Mouse (Mus musculus): ENCODE results near the gene Obp2a. TPM values are rescaled to one million over a fixed set of nuclear protein-coding genes. Genes with fewer than 3 reads are reported as not detected.

Obp2a gene
- polyA plus RNA-seq (2017; shearing (Covaris generic)), result not detected

DNA sequence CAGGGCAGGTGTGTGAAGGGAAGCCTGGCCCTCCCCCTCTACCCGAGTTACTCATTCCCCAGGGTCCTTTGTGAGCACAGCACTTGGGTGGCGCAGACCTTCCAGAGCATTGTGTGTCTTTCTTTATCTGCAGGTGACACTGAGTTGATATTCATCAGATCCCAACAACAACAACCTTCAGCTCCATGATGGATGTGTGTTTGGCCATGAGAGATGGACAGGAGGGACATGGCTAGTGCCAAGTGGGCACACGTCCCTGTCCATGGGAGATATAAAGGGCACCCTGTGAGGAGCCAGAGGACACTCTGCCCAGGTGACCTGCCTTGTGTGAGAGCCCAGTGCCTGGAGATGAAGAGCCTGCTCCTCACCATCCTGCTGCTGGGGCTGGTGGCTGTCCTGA, at the start of gene Obp2a:
Obp2a (plus strand) TSS at position 301 of the 400 bp plus-strand sequence.

DNA sequence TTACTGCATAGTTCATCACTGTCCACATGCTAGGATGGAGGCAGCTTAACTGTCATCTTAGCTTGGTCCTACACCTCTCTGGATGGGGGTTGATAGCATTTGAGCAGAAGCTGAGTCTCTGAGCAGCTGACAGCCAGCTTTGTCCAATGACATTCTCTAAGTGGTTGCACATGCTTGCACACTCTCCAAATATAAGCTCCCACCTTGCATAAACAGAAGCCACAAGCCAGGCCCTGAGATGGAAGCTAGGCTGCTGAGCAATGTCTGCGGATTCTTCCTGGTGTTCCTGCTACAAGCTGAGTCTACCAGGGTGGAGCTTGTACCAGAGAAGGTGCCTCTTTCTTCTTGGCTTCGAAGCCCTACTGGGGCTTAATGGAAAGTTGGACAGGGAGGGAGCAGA, 46.9 kb upstream of the Obp2a start, which contains the start of gene Lcn8:
Lcn8 (plus strand) TSS at position 219 of the 400 bp plus-strand sequence.

DNA sequence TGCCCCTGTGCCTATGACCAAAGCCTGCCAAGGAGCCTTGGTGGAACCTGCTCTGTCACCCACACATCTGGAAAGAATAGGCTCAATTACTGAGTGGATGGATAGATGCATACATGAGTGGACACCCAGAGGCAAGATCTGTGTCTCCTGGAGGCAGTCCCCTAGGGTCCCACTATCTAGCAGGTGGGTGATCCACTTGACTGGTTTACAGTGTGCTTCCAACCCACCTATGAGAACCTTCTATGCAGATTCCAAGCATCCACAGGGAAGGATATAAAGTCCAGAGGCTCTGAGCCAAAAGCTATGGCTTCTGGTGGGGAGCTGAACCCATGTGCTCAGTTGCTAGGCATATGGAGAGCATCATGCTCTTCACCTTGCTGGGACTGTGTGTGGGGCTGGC, 42.2 kb upstream of the Obp2a start, which contains the start of gene Lcn5:
Lcn5 (plus strand) TSS at position 301 of the 400 bp plus-strand sequence.

DNA sequence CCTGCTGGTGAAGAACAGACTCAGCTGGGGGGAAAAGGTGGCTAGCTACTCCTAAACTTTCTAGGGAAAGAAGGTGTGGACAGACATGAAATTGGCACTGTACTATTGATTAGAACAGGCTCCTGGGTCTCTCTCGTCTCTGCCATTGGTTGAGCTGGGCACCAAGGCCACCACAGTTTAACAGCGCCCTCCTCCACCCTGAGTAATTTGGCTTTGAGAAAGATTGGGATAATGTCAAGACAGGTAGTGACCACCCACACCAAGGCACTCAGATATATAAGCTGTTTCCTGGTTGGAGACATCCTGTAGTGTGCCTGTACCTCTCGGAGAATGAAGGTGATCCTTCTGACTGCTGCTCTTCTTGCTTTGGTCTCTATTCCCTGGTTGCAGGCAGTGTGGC, 23.4 kb upstream of the Obp2a start, which contains the start of gene Lcn6:
Lcn6 (plus strand) TSS at position 301 of the 400 bp plus-strand sequence.

DNA sequence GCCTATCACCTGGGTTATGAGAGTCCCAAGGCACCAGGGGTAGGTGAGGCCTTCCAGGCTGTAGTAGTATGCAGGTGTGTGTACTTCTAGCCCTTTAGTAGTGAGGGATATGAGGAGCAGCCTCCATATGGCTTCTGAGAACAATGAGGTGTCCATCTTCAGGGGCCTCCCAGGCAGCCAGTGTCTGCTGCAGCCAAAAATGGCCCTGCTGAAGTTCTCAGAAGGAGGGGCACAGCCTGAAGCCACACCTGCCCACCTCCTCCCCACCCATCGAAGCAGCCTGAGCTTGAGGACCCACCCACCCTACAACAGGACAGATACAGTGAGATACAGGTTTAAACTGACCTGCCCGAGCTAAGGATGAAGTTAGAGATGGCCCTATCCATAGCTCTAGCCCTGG, 17.4 kb upstream of the Obp2a start, which contains the start of gene Lcn10:
Lcn10 (plus strand) TSS at position 301 of the 400 bp plus-strand sequence.

DNA sequence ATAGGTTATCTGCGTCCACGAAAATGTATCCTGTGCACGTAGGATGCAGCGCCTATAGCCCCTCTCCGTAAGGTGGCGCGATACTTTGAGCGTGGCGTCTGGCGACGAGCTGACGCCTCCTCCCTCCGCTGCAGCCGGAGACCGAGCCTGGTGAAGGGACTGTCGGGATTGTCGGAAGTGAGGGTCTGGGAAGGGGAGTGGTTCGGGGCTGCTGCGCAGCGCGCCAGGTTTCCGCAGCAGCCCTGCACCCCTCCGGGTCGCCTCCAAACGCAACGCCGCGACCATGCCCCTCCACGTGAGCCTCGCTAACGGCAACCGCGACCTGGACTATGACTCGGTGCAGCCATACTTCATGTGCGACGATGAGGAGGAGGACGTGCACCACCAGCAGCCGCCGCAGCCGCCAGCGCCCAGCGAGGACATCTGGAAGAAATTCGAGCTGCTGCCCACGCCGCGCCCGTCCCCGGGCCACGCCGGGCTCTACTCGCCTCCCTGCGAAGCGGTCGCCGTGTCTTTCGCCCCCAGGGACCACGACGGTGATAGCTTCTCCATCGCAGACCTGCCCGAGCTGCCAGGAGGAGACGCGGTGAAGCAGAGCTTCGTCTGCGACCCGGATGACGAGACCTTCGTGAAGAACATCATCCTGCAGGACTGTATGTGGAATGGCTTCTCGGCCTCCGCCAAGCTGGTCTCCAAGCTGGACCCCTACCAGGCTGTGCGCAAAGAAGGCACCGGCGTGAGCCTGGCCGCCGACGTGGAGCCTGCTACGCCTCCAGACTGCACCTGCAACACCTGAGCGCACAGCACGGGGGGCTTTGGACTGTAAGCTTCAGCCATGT, 7.0 kb downstream of the Obp2a start, which contains the start of gene Bmyc:
Bmyc (plus strand) TSS at position 97 of the 839 bp plus-strand sequence.

DNA sequence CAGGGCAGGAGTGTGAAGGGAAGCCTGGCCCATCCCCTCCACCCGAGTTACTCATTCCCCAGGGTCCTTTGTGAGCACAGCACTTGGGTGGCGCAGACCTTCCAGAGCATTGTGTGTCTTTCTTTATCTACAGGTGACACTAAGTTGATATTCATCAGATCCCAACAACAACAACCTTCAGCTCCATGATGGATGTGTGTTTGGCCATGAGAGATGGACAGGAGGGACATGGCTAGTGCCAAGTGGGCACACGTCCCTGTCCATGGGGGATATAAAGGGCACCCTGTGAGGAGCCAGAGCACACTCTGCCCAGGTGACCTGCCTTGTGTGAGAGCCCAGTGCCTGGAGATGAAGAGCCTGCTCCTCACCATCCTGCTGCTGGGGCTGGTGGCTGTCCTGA, 36.9 kb downstream of the Obp2a start, which contains the start of gene Obp2b:
Obp2b (plus strand) TSS at position 301 of the 400 bp plus-strand sequence.

Other genes starting within 250 kb of the Obp2a start
- gene Clic3, start 243.2 kb upstream of the Obp2a start, polyA plus RNA-seq (2017; shearing (Covaris generic)), result 3.2 TPM
- gene Paxx, start 238.9 kb upstream of the Obp2a start, polyA plus RNA-seq (2017; shearing (Covaris generic)), result 112 TPM
- not detected for gene Ptgds, start 230.0 kb upstream of the Obp2a start, polyA plus RNA-seq (2017; shearing (Covaris generic))
- gene Lcn12, start 206.1 kb upstream of the Obp2a start, polyA plus RNA-seq (2017; shearing (Covaris generic)), result not detected
- gene Fbxw5, start 199.3 kb upstream of the Obp2a start, polyA plus RNA-seq (2017; shearing (Covaris generic)), result 110 TPM
- 9.6 TPM for gene C8g, start 198.3 kb upstream of the Obp2a start, polyA plus RNA-seq (2017; shearing (Covaris generic))
- 80.4 TPM for gene Traf2, start 153.1 kb upstream of the Obp2a start, polyA plus RNA-seq (2017; shearing (Covaris generic))
- gene Edf1, start 142.2 kb upstream of the Obp2a start, polyA plus RNA-seq (2017; shearing (Covaris generic)), result 341 TPM
- 1.4 TPM for gene Mamdc4, start 125.2 kb upstream of the Obp2a start, polyA plus RNA-seq (2017; shearing (Covaris generic))
- gene Phpt1, start 124.8 kb upstream of the Obp2a start, polyA plus RNA-seq (2017; shearing (Covaris generic)), result 72.2 TPM
- gene Ajm1, start 118.3 kb upstream of the Obp2a start, polyA plus RNA-seq (2017; shearing (Covaris generic)), result 0.20 TPM
- gene Rabl6, start 91.5 kb upstream of the Obp2a start, polyA plus RNA-seq (2017; shearing (Covaris generic)), result 51.6 TPM
- gene Ccdc183, start 82.4 kb upstream of the Obp2a start, polyA plus RNA-seq (2017; shearing (Covaris generic)), result not detected
- gene Tmem141, start 78.0 kb upstream of the Obp2a start, polyA plus RNA-seq (2017; shearing (Covaris generic)), result 1.1 TPM
- 2.9 TPM for gene Fcna, start 72.0 kb upstream of the Obp2a start, polyA plus RNA-seq (2017; shearing (Covaris generic))
- gene Lcn8, start 46.9 kb upstream of the Obp2a start, polyA plus RNA-seq (2017; shearing (Covaris generic)), result not detected
- gene Lcn5, start 42.1 kb upstream of the Obp2a start, polyA plus RNA-seq (2017; shearing (Covaris generic)), result not detected
- not detected for gene Lcn6, start 23.3 kb upstream of the Obp2a start, polyA plus RNA-seq (2017; shearing (Covaris generic))
- gene Lcn10, start 17.3 kb upstream of the Obp2a start, polyA plus RNA-seq (2017; shearing (Covaris generic)), result 0.22 TPM
- 177 TPM for gene Bmyc, start 6.7 kb downstream of the Obp2a start, polyA plus RNA-seq (2017; shearing (Covaris generic))
- not detected for gene Obp2b, start 37.0 kb downstream of the Obp2a start, polyA plus RNA-seq (2017; shearing (Covaris generic))
- not detected for gene Lcn3, start 65.5 kb downstream of the Obp2a start, polyA plus RNA-seq (2017; shearing (Covaris generic))
- not detected for gene Lcn11, start 77.0 kb downstream of the Obp2a start, polyA plus RNA-seq (2017; shearing (Covaris generic))
- gene Gm13539, start 82.2 kb downstream of the Obp2a start, polyA plus RNA-seq (2017; shearing (Covaris generic)), result not detected
- not detected for gene Glt6d1, start 115.8 kb downstream of the Obp2a start, polyA plus RNA-seq (2017; shearing (Covaris generic))
- not detected for gene Lcn9, start 123.1 kb downstream of the Obp2a start, polyA plus RNA-seq (2017; shearing (Covaris generic))
- gene Sohlh1, start 147.2 kb downstream of the Obp2a start, polyA plus RNA-seq (2017; shearing (Covaris generic)), result not detected
- gene Kcnt1, start 163.7 kb downstream of the Obp2a start, polyA plus RNA-seq (2017; shearing (Covaris generic)), result 0.12 TPM

Measured in CD4-positive, CD25-positive, alpha-beta regulatory T cell (primary cell).